Mouse (Mus musculus) testis, postnatal 14 days (tissue): ENCODE measurements at regions not wholly inside any gene's neighbourhood (a gene's known extent, or its start where the extent isn't known, plus 50 kb on each side); places are given as distances from the start of the nearest gene placed in this dataset.

ENCODE experiments used
- DNase-seq: peaks from one replicate; pipeline ENCODE4 v3.0.0; 2021; ENCODE audit warnings: low spot score

DNA sequence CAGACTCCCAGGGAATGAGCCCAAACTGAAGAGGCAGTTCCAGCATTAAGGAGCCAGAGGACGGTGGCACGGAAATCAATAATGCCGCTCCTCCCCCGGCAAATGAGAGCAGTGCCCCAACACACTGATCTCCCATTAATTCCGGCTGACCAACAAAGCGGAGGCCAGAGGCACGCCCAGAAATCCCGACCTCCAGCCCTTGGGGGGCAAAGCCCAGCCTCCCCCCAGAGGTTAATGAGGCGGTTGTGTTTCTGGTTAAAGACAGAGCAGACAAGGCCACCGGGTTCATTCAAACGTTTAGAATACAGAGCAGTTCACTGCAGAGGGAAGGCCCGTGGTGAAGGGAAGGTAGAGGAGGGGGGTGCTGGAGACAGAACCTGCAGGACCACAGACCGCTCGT is 149.9 kb upstream of the Tshz3 start:
- no peak for DNase-seq

- DNase-seq, result no peak
Measured at GRCm38 (mm10) chr7:36548440-36548839, 149.5 kb upstream of the Tshz3 start.

DNA sequence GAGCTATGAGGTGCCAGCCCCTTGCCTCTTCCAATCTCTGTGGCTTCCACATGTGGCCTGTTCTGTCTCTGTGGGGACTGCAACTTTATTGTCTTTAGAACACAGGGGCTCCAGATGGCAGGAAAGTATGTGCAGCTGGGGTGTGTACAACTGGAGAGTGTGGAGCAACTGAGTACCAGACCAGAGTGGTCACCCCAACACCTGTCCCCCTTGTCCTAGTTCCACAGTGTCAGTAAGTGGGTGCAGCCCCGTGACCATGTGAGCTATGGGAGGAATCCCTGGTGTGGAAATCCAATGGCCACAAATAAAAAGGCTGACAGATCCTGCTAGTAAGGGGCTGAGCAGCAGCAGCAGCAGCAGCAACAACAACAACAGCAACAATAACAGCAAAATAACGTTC is 126.9 kb upstream of the Tshz3 start:
- no peak for DNase-seq

DNA sequence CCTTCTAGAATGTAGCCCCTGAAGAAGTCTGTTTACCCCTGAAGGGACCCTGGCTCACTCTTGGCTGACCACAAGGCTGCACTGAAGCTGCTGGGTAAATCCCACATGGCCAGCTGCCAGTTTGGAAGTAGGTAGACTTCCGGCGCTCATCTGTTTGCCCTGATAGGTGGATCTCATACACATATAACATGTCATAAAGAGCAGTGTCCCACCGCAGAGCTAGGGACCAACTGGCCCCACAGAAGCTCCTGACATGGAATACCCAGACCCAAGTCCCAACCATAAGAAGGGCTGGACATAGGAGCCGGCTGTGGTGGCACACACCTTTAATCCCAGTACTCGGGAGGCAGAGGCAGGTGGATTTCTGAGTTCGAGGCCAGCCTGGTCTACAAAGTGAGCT is 115.8 kb upstream of the Tshz3 start:
- no peak for DNase-seq

DNA sequence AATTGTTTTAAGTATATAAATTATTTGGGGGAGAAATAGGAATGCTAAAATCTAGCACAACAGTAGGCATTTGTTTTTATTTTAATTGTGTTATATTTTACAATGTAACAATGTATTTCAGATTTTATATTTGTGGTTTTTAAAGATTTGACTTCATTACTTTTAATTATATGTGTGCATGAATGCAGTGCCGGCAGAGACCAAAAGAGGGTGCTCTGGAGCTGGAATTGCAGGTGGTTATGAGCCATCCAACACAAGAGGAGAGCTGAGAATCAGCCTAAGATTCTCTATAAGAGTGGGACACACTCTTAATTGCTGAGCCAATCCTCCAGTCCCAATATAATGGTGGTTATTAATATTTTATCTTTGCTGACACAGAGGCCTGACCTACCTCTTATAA is 112.9 kb upstream of the Tshz3 start:
- DNase-seq, result no peak

DNA sequence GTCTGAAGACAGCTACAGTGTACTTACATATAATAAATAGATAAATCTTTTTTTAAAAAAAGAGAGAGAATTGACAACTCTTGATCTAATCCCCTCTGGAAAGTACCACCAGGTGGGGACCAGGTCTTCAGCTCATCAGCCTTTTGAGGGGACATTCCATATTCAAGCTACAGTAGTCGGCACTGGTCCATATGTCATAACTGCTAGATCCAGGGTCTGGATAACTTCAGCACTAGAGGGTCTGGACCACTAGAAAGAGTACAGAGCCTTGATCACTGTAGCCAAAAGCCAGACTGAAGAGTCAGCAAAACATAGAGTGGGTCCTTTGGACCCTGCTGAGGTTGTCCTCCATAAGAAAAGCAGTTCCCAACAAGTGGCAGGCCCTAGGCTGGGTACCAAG is 106.4 kb upstream of the Tshz3 start:
- no peak for DNase-seq

DNA sequence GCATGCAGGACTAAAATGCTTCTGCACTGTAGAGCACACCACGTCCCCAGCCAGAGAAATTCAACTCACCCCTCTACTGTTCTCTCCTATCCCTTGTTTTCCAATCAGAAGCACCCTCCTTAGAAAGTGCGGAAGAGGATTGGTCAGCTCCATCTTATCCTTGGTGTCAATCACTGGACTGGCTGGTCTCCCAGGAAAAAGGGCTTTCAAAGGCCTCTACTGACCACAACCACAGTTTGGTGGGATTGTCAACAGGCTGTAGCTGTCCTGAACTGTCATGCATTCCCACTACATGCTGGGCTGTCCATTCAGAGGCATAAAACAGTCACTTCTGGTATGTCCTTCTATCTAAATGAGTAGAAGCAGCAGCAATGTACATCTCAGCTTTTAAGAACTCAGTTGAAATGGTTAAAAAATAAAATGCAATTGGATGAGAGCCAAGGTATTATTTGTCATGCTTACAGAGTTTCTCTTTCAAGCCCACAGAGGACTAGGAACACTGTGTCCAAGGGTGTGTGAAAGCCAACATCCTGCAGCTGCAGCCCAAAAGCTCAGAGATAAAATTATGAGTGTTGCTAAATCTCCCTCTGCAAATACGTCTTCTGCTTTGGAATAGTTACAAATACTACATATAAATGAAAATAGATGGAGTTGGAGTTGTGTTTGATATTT is 101.2 kb upstream of the Tshz3 start:
- DNase-seq, result peak; percentile 39

DNA sequence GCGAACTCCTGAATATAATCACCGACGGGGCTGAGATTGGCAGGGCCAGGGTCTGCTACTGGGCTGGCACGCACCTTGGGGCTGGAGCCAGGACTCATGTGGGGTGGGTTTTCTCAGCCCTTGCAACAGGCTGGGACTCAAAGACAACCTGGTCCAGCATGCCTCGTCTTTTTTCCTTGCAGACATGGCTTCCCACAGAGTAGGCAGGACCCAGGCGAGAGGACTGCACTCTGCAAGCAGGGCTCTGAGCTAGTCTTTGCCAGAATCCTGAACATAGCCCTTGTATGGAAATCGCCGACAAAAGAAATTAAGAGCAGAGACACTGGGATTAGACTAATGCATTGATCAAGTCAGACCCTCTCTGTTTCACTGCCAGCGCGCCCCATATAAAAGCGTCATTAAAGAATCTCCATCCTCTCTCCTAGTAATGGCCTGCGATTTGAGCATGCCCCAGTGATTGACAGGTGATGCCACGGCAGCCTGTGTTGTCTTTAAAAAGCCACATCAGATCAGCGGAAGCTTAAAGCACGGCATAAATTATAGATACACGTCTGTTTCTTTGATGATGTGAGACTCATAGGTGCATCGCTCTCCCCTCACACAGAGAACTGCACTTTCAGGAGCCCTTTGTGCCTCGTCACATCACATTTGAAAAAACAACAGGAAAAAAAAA is 92.8 kb upstream of the Tshz3 start:
- DNase-seq, result no peak

DNA sequence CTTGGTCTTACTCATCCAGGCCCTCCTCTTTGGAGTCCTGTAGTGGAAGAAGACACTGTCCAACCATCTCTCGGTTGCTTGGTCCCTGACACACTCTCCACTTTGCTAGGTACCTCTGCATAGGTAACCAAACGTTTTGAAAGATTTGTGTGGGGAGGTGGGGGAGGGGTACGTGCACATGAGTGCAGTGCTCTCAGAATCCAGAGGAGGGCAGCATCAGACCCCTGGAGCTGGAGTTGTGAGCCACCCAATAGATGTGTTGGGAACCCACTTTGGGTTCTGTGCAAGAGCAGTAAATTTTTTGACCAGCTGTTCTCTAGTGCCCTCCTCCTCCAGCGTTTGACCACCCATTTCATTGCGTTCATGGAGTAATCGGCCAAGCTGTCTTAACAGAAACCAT is 77.7 kb upstream of the Tshz3 start:
- no peak for DNase-seq

GRCm38 (mm10) chr7:36644252-36644651 is 53.7 kb upstream of the Tshz3 start:
- no peak for DNase-seq
